Mouse (Mus musculus) left cerebral cortex, adult 8-10 months (tissue): ENCODE results near the gene Prss33. TPM values are rescaled to one million over a fixed set of nuclear protein-coding genes. Genes with fewer than 3 reads are reported as not detected.

Experiments
- DNase-seq, 2 experiments: peaks; one replicate each; pipeline ENCODE4 v3.0.0; 2022; ENCODE audit warnings: low spot score in 2 of 2
- total RNA-seq, 4 experiments: library from RNA; stranded (reverse); gene quantifications; 2 replicates each; pipeline ENCODE4 v1.2.4; 2022

The Prss33 gene
- total RNA-seq, 4 experiments from 2014 or later = 0.30 TPM; not detected in 3

- DNase-seq = peak; percentile 43 to 58
Measured at GRCm38 (mm10) chr17:23828271-23829001, 7.4 kb downstream of the Prss33 start.

DNA sequence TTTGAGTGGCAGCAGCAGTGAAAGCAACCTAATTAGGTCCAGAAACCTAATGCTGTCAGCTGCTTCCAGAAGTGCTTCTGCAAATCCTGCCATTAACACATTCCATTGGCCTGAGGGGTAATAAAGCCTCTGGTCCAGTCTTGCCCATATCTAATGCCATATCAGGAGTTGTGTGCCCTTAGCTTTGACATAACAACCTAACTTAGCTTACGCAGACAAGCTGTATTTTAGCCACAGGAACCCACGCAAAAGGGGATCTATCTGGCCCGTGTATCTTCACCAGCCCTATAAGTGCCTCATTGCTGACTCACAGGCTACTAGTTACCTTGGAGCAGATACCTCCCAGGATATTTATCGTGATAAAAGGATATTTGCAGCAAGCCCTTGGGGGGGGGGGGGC lies 10.3 kb downstream of the Prss33 start:
- no peak for DNase-seq

GRCm38 (mm10) chr17:23823614-23824013 lies 12.2 kb downstream of the Prss33 start:
- no peak for DNase-seq

- no peak for DNase-seq
Measured at GRCm38 (mm10) chr17:23823018-23823417, 12.8 kb downstream of the Prss33 start.

- no peak for DNase-seq
Measured at GRCm38 (mm10) chr17:23822094-23822493, 13.8 kb downstream of the Prss33 start.

DNA sequence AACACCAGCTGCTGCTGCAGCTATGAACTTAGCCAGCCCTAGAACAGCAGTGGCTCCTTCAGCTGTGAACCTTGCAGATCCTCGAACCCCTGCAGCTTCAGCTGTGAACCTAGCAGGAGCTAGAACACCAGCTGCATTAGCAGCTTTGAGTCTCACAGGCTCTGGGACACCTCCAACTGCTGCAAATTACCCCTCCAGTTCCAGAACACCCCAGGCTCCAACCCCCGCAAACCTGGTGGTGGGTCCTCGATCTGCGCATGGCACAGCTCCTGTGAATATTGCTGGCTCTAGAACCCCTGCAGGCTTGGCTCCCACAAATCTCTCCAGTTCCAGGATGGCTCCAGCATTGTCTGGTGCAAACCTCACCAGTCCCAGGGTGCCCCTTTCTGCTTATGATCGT lies 15.1 kb downstream of the Prss33 start:
- no peak for DNase-seq

GRCm38 (mm10) chr17:23819235-23819634 lies 16.6 kb downstream of the Prss33 start:
- no peak for DNase-seq

DNA sequence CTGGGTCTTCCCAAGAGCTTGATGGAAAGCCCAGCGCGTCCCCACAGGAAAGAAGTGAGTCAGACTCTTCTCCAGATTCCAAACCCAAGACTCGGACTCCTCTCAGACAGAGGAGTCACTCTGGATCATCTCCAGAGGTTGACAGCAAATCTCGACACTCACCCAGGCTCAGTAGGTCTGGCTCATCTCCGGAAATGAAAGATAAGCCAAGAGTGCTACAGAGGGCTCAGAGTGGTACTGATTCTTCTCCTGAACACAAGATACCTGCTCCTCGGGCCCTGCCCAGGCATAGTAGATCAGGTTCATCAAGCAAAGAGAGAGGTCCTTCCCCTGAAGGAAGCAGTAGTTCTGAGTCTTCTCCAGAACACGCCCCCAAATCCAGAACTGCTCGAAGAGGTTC lies 17.3 kb downstream of the Prss33 start:
- no peak for DNase-seq

GRCm38 (mm10) chr17:23815641-23816040 lies 20.2 kb downstream of the Prss33 start:
- DNase-seq = no peak

DNA sequence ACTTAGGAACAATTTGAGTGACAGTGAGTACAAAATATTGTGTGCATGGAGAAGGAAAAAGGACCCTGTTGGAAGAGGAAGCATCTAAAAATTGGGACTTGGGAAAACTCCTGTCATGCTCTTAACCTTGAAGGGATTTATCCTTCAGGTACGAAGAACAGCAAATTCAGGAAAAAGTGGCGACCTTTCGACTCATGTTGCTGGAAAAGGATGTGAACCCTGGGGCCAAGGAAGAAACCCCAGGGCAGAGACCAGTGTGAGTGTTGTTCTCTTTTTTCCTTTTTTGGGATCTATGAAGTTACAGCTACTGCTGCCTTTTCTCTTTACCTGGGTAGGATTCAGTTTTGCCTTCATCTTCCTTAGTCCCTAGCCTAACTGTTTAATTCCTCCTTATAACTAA lies 27.9 kb downstream of the Prss33 start:
- no peak for DNase-seq

- no peak for DNase-seq
Measured at GRCm38 (mm10) chr17:23806867-23807266, 29.0 kb downstream of the Prss33 start.

DNA sequence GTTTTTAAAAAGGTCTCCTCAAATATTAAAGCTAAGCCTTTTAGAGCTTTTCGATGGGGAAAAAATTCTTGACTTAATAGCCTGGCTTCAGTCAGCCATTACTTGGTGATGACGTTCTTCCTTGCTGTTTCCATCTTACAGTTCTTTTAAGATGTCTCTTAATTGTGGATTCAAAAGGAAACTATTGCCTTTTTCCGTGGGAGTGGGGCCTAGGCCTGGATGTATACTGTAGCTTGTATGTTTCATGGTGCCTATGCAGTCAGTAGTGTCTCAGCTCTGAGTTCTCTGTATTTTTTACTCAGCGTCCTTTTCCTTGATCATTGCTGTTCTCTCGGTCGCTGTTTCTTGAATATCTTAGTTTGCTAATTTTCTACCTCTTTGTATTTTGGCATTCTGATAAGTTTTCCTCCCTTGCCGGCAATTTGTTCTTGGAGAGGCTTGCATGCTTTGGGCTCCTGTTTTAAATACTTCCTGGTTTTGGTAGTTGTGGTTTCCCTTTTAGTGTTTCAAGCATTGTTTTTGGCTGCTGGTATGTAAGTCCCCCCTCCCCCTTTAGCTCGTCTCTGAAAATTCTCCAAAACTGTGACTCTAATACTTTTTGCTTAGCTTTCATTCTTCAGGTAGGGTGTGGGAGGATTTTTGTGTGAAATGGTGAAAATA lies 31.3 kb downstream of the Prss33 start:
- no peak for DNase-seq

GRCm38 (mm10) chr17:23803366-23804041 lies 32.4 kb downstream of the Prss33 start:
- DNase-seq = peak in 1 of 2 experiments; percentile 66

GRCm38 (mm10) chr17:23802746-23803365 lies 33.0 kb downstream of the Prss33 start:
- DNase-seq = peak; percentile 94 to 99

DNA sequence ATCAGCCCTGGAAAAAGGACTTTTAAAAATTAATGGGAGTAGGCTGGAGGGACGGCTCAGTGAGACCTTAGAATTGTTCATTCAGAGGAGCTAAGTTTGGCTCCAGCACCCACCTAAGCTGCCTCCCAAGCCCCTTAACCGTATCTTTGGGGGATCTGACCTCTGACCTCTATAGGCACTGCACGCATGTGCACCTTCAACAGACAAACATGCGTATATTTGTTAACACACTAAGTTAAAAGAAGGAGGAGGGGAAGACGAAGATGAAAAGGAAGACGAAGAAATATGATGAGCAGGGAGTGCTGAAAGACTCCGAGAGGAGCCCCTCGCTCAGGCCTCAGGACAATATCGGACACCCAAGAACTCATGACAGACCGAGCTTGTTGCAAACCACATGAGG lies 34.2 kb downstream of the Prss33 start:
- no peak for DNase-seq

GRCm38 (mm10) chr17:23797316-23797715 lies 38.5 kb downstream of the Prss33 start:
- no peak for DNase-seq

- DNase-seq = no peak
Measured at GRCm38 (mm10) chr17:23795323-23795722, 40.5 kb downstream of the Prss33 start.

GRCm38 (mm10) chr17:23791079-23791357 lies 44.8 kb downstream of the Prss33 start:
- no peak for DNase-seq

GRCm38 (mm10) chr17:23790269-23791078 lies 45.4 kb downstream of the Prss33 start, which contains the start of gene Srrm2:
Gene Srrm2, plus strand, starts transcription at chr17:23790532.
- peak; percentile 47 to 51 for DNase-seq

DNA sequence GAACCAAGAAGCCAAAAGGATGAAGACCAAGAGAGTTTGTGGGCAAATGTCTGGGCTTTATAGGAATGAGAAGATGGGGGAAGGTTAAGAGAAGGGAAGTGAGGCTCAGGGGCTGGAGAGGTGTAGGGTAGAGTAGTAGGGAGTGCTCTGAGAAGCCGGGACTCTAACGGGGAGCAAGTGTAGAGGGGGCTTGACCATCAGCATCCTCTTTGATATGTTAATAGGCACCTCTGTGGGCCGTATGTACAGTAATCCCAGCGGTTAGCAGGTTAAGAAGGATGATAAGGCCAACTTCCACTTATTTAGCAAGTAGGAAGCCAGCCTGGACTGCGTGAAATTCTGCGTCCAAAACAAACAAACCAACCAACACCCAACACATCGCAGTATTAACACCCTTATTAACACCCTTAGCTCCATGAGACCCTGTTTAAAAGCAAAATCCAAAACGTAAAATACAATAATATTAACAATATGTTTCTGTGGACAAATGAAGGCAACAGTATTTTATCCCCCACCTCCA lies 46.0 kb downstream of the Prss33 start:
- DNase-seq = no peak

DNA sequence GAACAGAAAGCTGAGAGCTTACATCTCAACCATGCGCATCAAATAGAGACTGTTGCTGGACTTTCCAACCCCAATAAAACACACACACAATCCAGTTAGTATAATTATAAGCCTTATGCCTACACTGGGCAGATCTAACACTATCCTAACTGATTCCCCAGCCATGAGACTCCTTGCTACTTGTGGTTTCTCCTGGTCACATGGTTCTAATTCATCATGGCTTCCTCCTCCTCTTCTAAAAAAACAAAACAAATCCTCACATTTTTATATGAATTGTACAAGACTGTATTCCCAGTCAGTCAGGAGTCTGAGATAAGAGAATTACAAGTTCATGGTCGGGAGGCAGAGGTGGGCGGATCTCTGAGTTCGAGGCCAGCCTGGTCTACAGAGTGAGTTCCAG lies 46.9 kb downstream of the Prss33 start:
- no peak for DNase-seq
